Mouse (Mus musculus) testis, adult 2 months (tissue): ENCODE results near the gene Igsf11. TPM values are rescaled to one million over a fixed set of nuclear protein-coding genes. Genes with fewer than 3 reads are reported as not detected.

ENCODE experiments used
- H3K27ac ChIP-seq: fragments of 200-500 bp; 2 replicates; pipeline ENCODE4 v1.5.1; 2012; ENCODE audit warnings: low read depth, low read length; ENCODE audit not compliant: control insufficient read depth, insufficient read depth
- H3K27me3 ChIP-seq: fragments of 200-500 bp; 2 replicates; pipeline ENCODE4 v1.6.1; 2012; ENCODE audit warnings: mild to moderate bottlenecking, low read length, moderate library complexity; ENCODE audit not compliant: control insufficient read depth, insufficient read depth
- H3K36me3 ChIP-seq: fragments of 200-500 bp; 2 replicates; pipeline ENCODE4 v1.6.1; 2012; ENCODE audit warnings: mild to moderate bottlenecking, low read length; ENCODE audit not compliant: control insufficient read depth, insufficient read depth
- H3K4me1 ChIP-seq: fragments of 200-500 bp; 2 replicates; pipeline ENCODE4 v1.6.1; 2012; ENCODE audit warnings: low read length; ENCODE audit not compliant: control insufficient read depth, insufficient read depth
- H3K4me3 ChIP-seq: fragments of 200-500 bp; 2 replicates; pipeline ENCODE4 v1.5.1; 2012; ENCODE audit warnings: low read depth, mild to moderate bottlenecking, low read length, moderate library complexity, mixed read lengths; ENCODE audit not compliant: control insufficient read depth
- CTCF ChIP-seq: fragments of 200-500 bp; IDR thresholded peaks from 2 replicates; pipeline ENCODE4 v1.5.1; 2012; ENCODE audit warnings: low read depth, mild to moderate bottlenecking, inconsistent platforms, low read length, moderate library complexity; ENCODE audit not compliant: control insufficient read depth, insufficient read depth, insufficient replicate concordance
- POLR2A ChIP-seq: fragments of 200-500 bp; IDR thresholded peaks from 2 replicates; pipeline ENCODE4 v1.6.1; 2012; ENCODE audit warnings: low read depth, mild to moderate bottlenecking, inconsistent platforms, low read length, moderate library complexity; ENCODE audit not compliant: control insufficient read depth
- polyA plus RNA-seq: library from polyadenylated mRNA; depleted of rRNA; stranded (reverse); fragments of >200 nt; gene quantifications from 2 replicates; pipeline ENCODE4 v1.2.3, GENCODE M21; 2012

Gene Igsf11
- polyA plus RNA-seq, 1 experiment: 95.5 TPM

- Histone ChIP-seq H3K4me1 (peaks cover 2% of the 10 kb centered on the region; the same call in 1 of the 2 replicates), H3K27me3 (no peaks in the 10 kb centered on the region), H3K36me3 (no peaks in the 10 kb centered on the region), H3K27ac (no peak overlapping the region), H3K4me3 (no peak overlapping the region)
- TF ChIP-seq CTCF (peak; percentile 48; the same call in 1 of the 2 replicates), POLR2A (no peak)
Observed at GRCm38 (mm10) chr16:39052971-39053370, 160.5 kb downstream of the Igsf11 start.

GRCm38 (mm10) chr16:39053779-39054178, 161.3 kb downstream of the Igsf11 start:
- H3K27me3 ChIP-seq: no peaks in the 10 kb centered on the region
- no peak overlapping the region for H3K4me3 ChIP-seq
- TF ChIP-seq POLR2A: no peak
- no peak for TF ChIP-seq CTCF
- no peak overlapping the region for H3K27ac ChIP-seq
- no peaks in the 10 kb centered on the region for H3K36me3 ChIP-seq
- peaks cover 2% of the 10 kb centered on the region; the same call in 1 of the 2 replicates for H3K4me1 ChIP-seq

- H3K27me3 ChIP-seq: no peaks in the 10 kb centered on the region
- peaks cover 2% of the 10 kb centered on the region; the same call in 1 of the 2 replicates for H3K4me1 ChIP-seq
- H3K36me3 ChIP-seq: no peaks in the 10 kb centered on the region
- TF ChIP-seq CTCF (peak; percentile 43; the same call in 1 of the 2 replicates), POLR2A (no peak)
- H3K4me3 ChIP-seq: no peak overlapping the region
- no peak overlapping the region for H3K27ac ChIP-seq
Observed at GRCm38 (mm10) chr16:39056061-39056460, 163.6 kb downstream of the Igsf11 start.

GRCm38 (mm10) chr16:39056961-39057360, 164.5 kb downstream of the Igsf11 start:
- Histone ChIP-seq H3K36me3 (no peaks in the 10 kb centered on the region), H3K27me3 (no peaks in the 10 kb centered on the region), H3K4me1 (peaks cover 2% of the 10 kb centered on the region; the same call in 1 of the 2 replicates), H3K4me3 (no peak overlapping the region), H3K27ac (no peak overlapping the region)
- TF ChIP-seq POLR2A (no peak), CTCF (no peak)

GRCm38 (mm10) chr16:39058869-39059268, 166.4 kb downstream of the Igsf11 start:
- no peak overlapping the region for H3K27ac ChIP-seq
- no peak for TF ChIP-seq CTCF
- no peak for TF ChIP-seq POLR2A
- H3K4me3 ChIP-seq: no peak overlapping the region
- no peaks in the 10 kb centered on the region for H3K36me3 ChIP-seq
- no peaks in the 10 kb centered on the region for H3K27me3 ChIP-seq
- peaks cover 3% of the 10 kb centered on the region; the same call in 1 of the 2 replicates for H3K4me1 ChIP-seq

- Histone ChIP-seq H3K36me3 (no peaks in the 10 kb centered on the region), H3K27ac (no peak overlapping the region), H3K4me1 (0 out of 2 replicates have a peak, but pooled peaks cover 2% of the 10 kb centered on the region), H3K4me3 (no peak overlapping the region), H3K27me3 (no peaks in the 10 kb centered on the region)
- TF ChIP-seq POLR2A: no peak
- no peak for TF ChIP-seq CTCF
Observed at GRCm38 (mm10) chr16:39062596-39062995, 170.1 kb downstream of the Igsf11 start.

GRCm38 (mm10) chr16:39065576-39065975, 173.1 kb downstream of the Igsf11 start:
- Histone ChIP-seq H3K36me3 (no peaks in the 10 kb centered on the region), H3K27ac (no peak overlapping the region), H3K4me1 (0 out of 2 replicates have a peak, but pooled peaks cover 2% of the 10 kb centered on the region), H3K4me3 (no peak overlapping the region), H3K27me3 (no peaks in the 10 kb centered on the region)
- TF ChIP-seq CTCF: no peak
- TF ChIP-seq POLR2A: no peak
